Mouse (Mus musculus) left cerebral cortex, postnatal 36 days (tissue): Measurements from ENCODE around the gene Hnf1b. TPM values are rescaled to one million over a fixed set of nuclear protein-coding genes. Genes with fewer than 3 reads are reported as not detected.

Experiments
- DNase-seq, 2 experiments: peaks; one replicate each; pipeline ENCODE4 v3.0.0; 2021 to 2022; ENCODE audit warnings: low spot score in 2 of 2, mixed read lengths in 1 of 2
- intact Hi-C: fragments of 180-260 bp; cut with DNase I; formaldehyde crosslinking; loops from one replicate; pipeline ENCODE4 v1.15.1; 2025
- total RNA-seq, 2 experiments: library from RNA; stranded (reverse); gene quantifications; 2 replicates each; pipeline ENCODE4 v1.2.3; 2021

The Hnf1b gene
- total RNA-seq: under 1 TPM; 0.23 to 0.47 TPM

GRCm38 (mm10) chr11:83849529-83850335, at the start of gene Hnf1b:
Hnf1b (plus strand) TSS chr11:83850063.
- intact Hi-C loops: loop anchor here (5.0 to 10.0 kb wide), 3 partner anchors 93 to 1985 kb away; partner anchors contain the start of genes Ddx52 and Tbx2

GRCm38 (mm10) chr11:83802166-83802565, 47.7 kb upstream of the Hnf1b start:
- DNase-seq: no peak
- intact Hi-C loops: no loop called here

More at GRCm38 (mm10) chr11:83849529-83850335, at the start of gene Hnf1b:
- no peak for DNase-seq

- intact Hi-C loops: no loop called here
- no peak for DNase-seq
Measured at GRCm38 (mm10) chr11:83802581-83802980, 47.3 kb upstream of the Hnf1b start.

- intact Hi-C loops: no loop called here
- DNase-seq: no peak
Measured at GRCm38 (mm10) chr11:83810441-83810840, 39.4 kb upstream of the Hnf1b start.

- DNase-seq: no peak
- intact Hi-C loops: loop anchor here (2.0 kb wide), 1 partner anchor 122 kb away; no protein-coding TSS in a partner anchor
Measured at GRCm38 (mm10) chr11:83815191-83815590, 34.7 kb upstream of the Hnf1b start.

GRCm38 (mm10) chr11:83815628-83816027, 34.2 kb upstream of the Hnf1b start:
- DNase-seq: peak; percentile 15 to 19
- intact Hi-C loops: loop anchor here (2.0 kb wide), 1 partner anchor 121 kb away; no protein-coding TSS in a partner anchor

- no peak for DNase-seq
- intact Hi-C loops: no loop called here
Measured at GRCm38 (mm10) chr11:83817048-83817447, 32.8 kb upstream of the Hnf1b start.

GRCm38 (mm10) chr11:83817994-83818393, 31.9 kb upstream of the Hnf1b start:
- intact Hi-C loops: no loop called here
- DNase-seq: no peak

GRCm38 (mm10) chr11:83818591-83819127, 31.2 kb upstream of the Hnf1b start:
- intact Hi-C loops: no loop called here
- no peak for DNase-seq

- intact Hi-C loops: no loop called here
- no peak for DNase-seq
Measured at GRCm38 (mm10) chr11:83819806-83820483, 29.9 kb upstream of the Hnf1b start.

GRCm38 (mm10) chr11:83826142-83826541, 23.7 kb upstream of the Hnf1b start:
- no peak for DNase-seq
- intact Hi-C loops: no loop called here

- intact Hi-C loops: no loop called here
Measured at GRCm38 (mm10) chr11:83828553-83829142, 21.2 kb upstream of the Hnf1b start.

GRCm38 (mm10) chr11:83832389-83832788, 17.5 kb upstream of the Hnf1b start:
- no peak for DNase-seq
- intact Hi-C loops: no loop called here

More at GRCm38 (mm10) chr11:83828553-83829142, 21.2 kb upstream of the Hnf1b start:
- DNase-seq: no peak

- DNase-seq: no peak
- intact Hi-C loops: no loop called here
Measured at GRCm38 (mm10) chr11:83833517-83833916, 16.3 kb upstream of the Hnf1b start.

- no peak for DNase-seq
- intact Hi-C loops: no loop called here
Measured at GRCm38 (mm10) chr11:83833959-83834496, 15.8 kb upstream of the Hnf1b start.

GRCm38 (mm10) chr11:83839451-83839850, 10.4 kb upstream of the Hnf1b start:
- DNase-seq: no peak
- intact Hi-C loops: no loop called here

- intact Hi-C loops: no loop called here
- no peak for DNase-seq
Measured at GRCm38 (mm10) chr11:83843534-83843933, 6.3 kb upstream of the Hnf1b start.

GRCm38 (mm10) chr11:83850586-83851272, 866 bp downstream of the Hnf1b start:
- DNase-seq: no peak
- intact Hi-C loops: loop anchor here (5.0 to 10.0 kb wide), 3 partner anchors 92 to 1984 kb away; partner anchors contain the start of genes Ddx52 and Tbx2
